Mouse (Mus musculus) cerebellum, adult 9-11 months (tissue): ENCODE results near the gene Gm572.

Experiments used
- DNase-seq: peaks from one replicate; pipeline ENCODE4 v3.0.0; 2022

Gm572 gene

GRCm38 (mm10) chr4:148667006-148667755 is 24.1 kb downstream of the Gm572 start:
- DNase-seq, result no peak

- DNase-seq, result no peak
These were observed 28.3 kb downstream of the Gm572 start for GRCm38 (mm10) chr4:148671230-148671947.

GRCm38 (mm10) chr4:148675043-148675442 is 31.9 kb downstream of the Gm572 start:
- no peak for DNase-seq

DNA sequence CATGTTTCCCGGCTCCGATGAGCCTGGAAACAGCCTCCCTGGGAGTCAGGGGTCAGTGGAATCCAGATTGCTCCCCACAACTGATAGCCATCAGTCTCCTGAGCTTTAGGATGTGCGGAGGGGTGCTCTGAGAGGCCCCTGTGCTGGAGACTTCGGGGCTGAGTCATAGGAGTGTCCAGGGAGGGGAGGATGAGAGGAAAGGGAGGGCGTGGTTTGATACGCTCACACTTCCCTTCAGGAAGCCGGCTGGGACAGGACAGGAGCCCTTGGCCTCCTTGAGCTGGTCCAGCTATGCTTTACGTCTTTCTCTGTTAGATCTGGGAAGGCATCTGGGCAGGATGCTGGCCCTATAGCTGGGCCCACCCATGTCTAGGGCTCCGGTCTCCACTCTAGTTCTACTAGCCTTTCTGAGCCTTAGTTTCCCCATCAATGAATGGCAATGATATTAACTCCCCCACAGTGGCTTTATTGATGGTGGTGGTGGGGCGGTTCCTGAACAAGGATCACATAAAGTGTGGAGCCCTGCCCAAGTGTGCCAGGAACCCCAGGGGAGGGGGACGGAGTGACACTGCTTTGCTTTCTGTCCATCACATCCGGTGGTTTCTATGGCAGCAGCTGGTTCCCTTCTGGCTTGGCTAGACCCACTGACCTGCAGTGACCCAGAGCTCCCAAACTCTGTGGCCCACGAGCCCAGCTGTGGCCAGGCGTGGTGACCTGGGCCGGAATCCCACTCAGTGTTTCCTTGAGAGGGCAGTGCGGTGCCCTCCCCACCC is 33.3 kb downstream of the Gm572 start:
- DNase-seq, result no peak

- DNase-seq, result no peak
These were observed 34.0 kb downstream of the Gm572 start for GRCm38 (mm10) chr4:148676961-148677637.

- DNase-seq, result no peak
These were observed 35.0 kb downstream of the Gm572 start for GRCm38 (mm10) chr4:148678105-148678504.

- DNase-seq, result no peak
These were observed 37.5 kb downstream of the Gm572 start for GRCm38 (mm10) chr4:148680505-148681067.

GRCm38 (mm10) chr4:148681429-148681828 is 38.3 kb downstream of the Gm572 start:
- no peak for DNase-seq

DNA sequence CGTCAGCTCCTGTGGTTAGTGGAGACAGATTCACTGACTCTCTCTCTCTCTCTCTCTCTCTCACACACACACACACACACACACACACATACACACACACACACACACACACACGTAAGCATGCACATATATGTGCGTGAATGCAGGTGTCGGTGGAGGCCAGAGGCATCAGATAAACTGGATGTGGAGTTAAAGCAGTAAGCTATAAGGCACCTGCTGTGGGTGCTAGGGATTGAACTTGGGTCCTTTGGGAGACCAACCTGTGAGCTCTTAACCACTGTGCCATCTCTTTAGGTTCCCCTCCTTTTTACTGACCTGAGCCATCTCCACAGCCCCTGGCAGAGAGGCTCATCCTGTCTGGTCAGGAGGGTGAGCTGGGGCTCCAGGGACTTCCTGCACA is 39.8 kb downstream of the Gm572 start:
- DNase-seq, result no peak

- no peak for DNase-seq
These were observed 40.4 kb downstream of the Gm572 start for GRCm38 (mm10) chr4:148683539-148683938.

GRCm38 (mm10) chr4:148686491-148686941 is 43.4 kb downstream of the Gm572 start:
- DNase-seq, result no peak

GRCm38 (mm10) chr4:148688091-148688490 is 45.0 kb downstream of the Gm572 start:
- DNase-seq, result no peak

- no peak for DNase-seq
These were observed 48.1 kb downstream of the Gm572 start for GRCm38 (mm10) chr4:148691185-148691584.

GRCm38 (mm10) chr4:148693417-148693959 is 50.4 kb downstream of the Gm572 start:
- no peak for DNase-seq

DNA sequence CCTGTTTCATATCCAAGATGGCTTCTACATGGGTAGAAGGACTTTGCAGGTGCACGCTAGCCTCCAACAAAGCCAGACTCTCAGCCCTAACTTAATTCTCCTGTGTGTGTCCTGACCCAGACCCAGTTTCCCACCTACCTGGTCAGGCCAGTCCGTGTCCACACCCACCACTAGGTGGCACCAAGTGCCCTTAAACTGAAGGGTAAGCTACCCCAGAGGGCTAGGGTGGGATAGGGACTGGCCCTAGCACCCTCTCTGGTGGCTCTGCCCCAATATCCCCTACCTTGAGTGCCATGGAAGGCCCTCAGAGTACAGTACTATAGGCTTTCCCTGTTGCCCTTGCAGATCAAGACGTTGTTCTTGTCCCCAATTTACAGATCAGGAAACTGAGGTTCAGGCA is 61.6 kb downstream of the Gm572 start:
- DNase-seq, result no peak

GRCm38 (mm10) chr4:148708836-148709235 is 65.7 kb downstream of the Gm572 start:
- DNase-seq, result no peak

DNA sequence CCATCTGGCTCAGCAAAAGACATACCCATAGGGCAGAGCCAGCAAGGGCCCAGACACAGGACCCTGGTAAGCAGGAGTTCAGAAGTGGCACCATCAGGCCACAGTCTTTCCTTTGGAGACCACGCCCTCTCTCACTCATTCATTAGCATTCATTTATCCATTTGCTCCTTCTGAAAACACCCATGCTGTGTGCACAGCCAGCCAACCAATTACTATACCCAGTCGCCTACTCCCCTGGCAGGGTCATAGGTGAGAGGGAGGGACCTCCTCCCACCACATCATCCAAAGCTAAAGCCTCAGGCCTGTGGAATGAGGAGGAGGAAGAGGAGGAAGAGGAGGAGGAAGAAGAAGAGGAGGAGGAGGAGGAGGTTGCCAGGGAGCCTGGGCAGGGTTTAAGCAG is 67.3 kb downstream of the Gm572 start:
- no peak for DNase-seq

- DNase-seq, result no peak
These were observed 68.2 kb downstream of the Gm572 start for GRCm38 (mm10) chr4:148711323-148711722.

DNA sequence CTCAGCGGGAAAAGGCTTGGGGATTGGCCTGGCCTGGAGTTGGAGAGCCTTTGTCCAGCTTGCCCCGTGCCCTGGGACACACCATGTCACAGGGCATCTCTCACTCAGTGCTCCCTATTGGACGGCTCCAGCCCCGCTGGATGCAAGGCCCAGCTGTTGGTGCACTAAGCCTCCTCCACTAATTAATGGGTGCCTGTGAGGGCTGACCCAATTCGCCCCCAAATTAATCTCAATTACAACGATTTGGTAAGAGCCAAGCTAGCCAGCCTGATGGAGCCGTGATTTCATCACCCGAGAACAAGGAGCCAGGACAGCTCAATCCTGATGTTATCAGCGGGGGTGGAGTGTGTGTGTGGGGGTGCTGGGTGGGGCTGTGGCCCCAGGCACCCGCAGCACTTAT is 69.5 kb downstream of the Gm572 start:
- DNase-seq, result no peak

GRCm38 (mm10) chr4:148714064-148714463 is 70.9 kb downstream of the Gm572 start:
- no peak for DNase-seq

- DNase-seq, result no peak
These were observed 71.6 kb downstream of the Gm572 start for GRCm38 (mm10) chr4:148714739-148715138.

- no peak for DNase-seq
These were observed 72.3 kb downstream of the Gm572 start for GRCm38 (mm10) chr4:148715396-148715795.
